Mouse (Mus musculus) ovary, adult 18-20 months (tissue): ENCODE data around the gene Cbwd1.

Experiments
- DNase-seq: peaks from one replicate; pipeline ENCODE4 v3.0.0; 2022; ENCODE audit warnings: low spot score, mixed read lengths

The Cbwd1 gene

DNA sequence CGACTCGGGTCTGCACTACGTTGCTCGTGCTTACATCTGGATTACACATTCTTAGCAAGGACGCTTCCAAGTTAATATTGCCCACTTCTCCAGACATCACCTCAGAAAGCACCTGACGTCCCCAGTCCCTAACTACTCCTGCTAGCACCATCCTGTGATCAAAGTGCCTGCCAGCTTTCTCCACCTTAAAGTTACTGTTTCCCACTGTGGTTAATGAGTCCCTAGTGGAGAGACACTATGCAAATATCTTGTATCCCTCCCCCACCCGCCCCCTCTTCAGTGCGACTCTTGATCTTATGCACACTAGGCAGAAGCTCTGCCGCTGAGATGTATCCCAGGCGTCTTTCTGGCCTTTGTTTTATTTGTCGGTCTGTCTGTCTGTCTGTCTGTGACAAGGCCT is 16.6 kb upstream of the Cbwd1 start:
- no peak for DNase-seq

DNA sequence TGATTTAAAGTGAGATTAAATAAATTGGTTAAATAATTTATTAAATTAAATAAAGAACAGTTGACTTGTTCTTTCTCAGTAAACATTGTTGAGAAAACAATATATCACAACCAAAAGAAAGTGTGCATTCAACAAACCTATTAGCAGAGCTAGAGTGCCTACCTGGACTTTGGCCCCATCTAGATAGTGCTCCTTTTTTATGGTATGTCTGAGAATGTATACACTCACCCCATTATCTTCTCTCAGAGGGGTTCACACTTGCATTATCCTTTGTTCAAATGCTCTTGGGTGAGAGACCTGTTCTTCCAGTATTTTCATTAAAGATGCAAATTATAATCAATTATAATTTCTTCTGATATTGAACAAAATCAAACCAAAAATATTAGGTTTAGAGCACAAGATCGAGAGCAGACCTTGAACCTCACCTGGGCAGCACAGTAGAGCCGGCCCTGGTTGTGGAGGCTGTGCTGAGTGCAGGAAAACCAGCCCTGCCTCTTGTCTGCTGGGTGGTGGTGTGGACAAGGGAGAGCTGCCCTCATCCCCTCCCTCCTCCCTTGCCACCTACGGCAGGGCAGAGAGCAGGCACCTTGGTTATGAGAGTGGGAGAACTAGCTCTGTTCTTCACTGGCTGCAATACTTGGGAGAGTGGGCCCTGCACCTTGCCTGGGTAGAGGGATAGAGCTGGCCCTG is 11.4 kb upstream of the Cbwd1 start:
- DNase-seq: no peak

DNA sequence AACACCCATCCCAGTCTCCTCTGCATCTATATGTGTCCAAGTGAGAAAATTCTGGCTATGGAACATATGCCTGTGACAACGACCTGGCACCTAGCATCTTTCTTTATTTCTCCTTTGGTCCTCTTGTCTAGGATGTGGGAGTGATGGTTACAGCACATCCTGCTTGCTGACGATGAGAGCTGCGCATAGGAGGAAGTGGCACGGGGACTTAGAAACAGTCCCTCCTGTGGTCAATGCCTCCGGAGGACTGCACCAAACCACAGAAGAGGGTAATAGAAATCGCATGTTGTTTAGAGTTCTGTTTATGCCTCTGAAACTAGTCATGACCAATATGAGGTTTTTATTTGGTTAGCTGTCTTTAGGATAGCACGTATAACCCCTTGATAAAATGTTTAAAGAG is 9.9 kb upstream of the Cbwd1 start:
- no peak for DNase-seq

DNA sequence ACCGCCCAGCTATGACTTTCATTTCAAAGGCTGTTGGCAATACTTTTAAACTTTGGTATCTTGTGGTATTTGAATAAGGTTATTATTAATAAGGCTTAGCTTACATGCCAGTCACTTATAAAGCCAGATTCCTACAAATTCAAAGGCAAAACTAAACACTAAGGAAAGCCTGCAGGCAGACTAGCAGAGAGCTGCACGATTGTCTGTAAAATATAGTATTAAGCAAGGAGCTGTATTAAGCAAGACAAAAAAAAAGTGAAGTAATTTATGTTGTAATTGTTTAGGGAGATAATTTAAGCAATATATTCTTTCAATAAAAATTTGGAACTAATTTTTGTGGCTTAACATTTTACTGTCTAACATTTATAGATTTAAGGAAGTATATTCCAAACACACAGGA is 5.5 kb upstream of the Cbwd1 start:
- no peak for DNase-seq

- DNase-seq: no peak
These were observed 4.8 kb upstream of the Cbwd1 start for GRCm38 (mm10) chr19:24966203-24966602.

- no peak for DNase-seq
These were observed 2.9 kb downstream of the Cbwd1 start for GRCm38 (mm10) chr19:24958531-24958930.

DNA sequence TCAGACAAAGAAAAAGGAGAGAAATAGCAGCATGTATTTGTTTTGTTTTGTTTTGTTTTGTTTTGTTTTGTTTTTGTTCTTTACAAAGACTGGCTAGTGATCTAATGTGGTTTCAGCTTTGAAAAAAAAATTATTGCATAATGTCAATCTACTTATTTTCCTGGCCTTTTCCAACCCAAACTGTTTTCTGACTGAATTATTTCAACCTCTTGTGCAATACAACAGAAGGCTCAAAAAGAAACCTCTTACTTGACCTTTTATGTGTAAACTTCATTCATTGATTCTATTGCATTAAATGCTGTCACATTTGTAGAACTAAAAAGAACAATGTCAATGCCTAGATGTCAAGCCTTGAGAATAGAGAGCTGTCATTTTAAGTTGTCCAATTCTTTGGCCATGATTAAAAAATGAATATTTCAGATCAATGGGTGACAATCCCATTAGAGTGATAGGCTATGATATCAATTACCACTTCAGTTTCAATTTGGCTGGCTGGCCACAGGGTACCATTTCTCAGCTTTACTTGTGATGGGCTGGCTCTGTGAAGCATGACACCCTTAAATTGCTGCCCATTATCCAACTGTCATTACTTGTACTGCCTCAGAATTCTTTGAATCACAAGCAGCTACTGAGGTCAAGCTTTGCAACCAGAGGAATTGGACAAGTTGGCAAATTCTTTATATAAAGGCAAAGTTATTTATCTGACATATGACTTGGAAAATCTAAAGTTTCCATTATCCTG is 15.7 kb downstream of the Cbwd1 start:
- DNase-seq: no peak

DNA sequence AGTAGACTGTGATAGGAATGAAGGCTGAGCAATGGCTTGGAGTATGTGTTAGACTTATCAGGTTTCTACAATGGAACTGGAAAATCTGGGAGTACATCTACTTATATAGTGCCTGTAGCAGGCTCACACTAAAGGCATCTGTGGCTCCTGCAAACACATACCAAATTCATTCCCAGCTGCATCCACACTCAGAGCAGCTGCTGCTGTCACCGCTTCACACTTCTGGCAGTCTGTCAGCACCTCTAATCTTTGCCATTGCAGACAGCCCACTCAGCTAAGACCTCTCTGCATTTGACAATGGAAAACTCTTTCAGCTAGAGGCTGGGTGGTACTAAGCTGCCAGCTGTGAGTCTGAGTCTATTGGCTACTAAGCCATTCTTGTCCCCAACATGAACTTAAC is 24.3 kb downstream of the Cbwd1 start:
- no peak for DNase-seq

GRCm38 (mm10) chr19:24929041-24929440 is 32.4 kb downstream of the Cbwd1 start:
- no peak for DNase-seq

GRCm38 (mm10) chr19:24920866-24921265 is 40.5 kb downstream of the Cbwd1 start:
- DNase-seq: no peak

DNA sequence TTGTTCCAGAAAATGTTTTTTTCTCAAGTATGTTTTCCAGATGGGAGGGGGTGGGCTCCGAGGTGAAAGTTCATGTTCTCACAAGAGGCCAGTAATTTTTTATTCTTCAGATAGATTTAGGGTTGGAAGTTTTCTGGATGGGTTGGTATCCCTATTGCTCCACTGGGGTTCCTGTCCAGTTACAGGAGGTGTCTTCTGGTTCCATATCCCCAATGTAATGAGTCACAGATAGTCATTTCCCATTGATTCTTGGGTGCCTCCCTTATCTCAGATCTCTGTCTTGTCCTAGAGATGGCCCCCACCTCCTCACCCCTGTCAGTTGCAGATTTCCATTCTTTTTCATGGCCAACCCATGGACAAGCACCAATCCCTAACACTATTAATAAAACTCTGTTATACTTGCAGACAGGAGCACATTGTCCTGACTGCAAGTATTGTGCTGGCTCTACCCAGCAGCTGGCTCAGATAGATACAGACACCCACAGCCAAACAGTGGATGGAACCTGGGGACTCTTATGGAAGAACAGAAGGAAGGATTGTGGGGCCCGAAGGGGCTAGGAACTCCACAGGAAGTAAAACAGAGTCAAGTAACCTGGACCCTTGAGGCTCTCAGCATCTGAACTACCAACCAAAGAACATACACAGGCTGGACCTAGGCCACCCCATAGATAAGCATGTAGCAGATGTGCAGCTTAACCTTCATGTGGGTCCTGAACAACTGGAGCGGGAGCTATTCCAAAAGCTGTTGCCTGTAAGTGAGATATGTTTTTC is 52.8 kb downstream of the Cbwd1 start:
- DNase-seq: no peak

- no peak for DNase-seq
These were observed 53.8 kb downstream of the Cbwd1 start for GRCm38 (mm10) chr19:24907655-24908054.

DNA sequence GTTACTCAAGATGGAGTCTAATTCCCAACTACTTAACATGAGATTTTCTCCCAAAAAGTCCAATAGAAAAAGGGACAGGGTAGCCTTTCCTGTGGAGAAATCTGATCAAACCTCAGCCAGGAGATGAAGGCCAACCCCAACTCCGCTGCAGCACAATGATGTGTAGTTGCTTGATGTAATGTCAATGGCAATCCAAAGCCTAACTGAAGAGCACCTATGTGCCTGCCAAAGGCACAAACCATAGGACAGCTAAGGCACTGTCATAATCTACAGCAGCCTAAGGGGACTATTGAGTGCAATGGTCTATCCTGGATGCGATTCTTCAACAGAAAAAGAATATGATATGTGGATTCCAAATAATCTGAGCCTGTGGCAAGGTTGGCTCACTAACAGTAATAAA is 58.6 kb downstream of the Cbwd1 start:
- DNase-seq: no peak

DNA sequence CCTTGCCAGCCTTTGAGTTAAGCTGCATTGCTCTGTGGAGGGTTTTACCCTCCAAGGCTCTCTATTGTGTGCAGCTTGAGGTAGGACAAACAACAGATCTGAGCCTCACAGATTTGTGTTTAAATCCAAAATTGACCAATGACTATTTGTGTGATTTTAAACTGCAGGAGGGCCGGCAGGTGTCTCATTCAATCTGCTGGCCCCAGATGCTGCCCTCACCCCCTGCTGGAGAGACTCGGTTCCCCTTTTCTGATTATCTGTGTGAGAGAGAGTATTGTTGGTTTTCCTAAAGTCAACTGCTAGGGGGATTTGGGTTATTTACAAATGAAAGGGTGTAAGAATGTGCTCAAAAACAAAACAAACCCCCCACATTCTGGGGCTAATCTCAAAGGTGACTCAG is 59.2 kb downstream of the Cbwd1 start:
- DNase-seq: no peak

- DNase-seq: no peak
These were observed 59.7 kb downstream of the Cbwd1 start for GRCm38 (mm10) chr19:24901666-24902065.

GRCm38 (mm10) chr19:24900581-24901220 is 60.7 kb downstream of the Cbwd1 start, which contains the start of gene Foxd4:
Gene Foxd4 (minus strand): TSS chr19:24901197.
- no peak for DNase-seq

GRCm38 (mm10) chr19:24899578-24900544 is 61.5 kb downstream of the Cbwd1 start:
- DNase-seq: no peak

DNA sequence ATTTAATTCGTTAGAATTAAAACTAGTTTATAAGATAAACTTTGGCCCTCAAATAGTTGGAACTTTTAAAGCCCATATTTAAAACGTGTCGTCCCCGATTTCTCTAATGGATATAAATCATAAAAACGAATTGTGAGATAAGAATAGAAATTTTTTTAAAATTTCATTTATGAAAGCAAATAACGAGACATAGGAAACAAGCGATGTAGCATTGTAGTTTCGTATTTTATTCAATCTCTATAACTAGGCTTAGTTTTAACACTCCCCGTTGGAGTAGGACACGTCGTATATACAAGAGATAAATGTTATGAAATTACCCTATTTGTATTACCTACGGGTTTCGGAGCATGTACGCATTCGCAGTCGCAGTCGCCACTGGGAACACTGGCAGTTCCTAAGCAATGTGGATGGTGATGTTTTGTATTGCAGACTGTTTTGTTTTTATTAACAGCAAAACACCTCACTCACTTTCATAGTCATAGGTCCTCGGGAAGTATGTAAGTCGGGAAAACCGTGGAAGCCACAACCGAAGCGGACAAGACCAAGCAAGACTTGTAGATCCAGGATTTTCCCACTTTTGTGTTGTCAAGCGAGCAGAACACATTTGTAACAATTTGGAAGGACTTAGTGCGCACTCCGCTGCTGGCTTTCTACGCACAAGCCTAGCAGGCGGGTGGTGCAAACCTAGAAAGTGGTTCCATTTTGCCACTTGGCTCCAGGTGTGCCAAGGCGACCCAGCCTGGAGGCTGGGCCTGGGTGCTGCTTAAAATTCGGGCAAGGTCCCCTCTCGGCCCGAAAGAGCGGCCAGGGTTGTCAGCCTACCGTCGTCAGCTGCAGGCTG is 62.5 kb downstream of the Cbwd1 start:
- no peak for DNase-seq

GRCm38 (mm10) chr19:24897896-24898736 is 63.3 kb downstream of the Cbwd1 start:
- DNase-seq: no peak
